Mouse (Mus musculus) erythroblast, adult 5-6 weeks (primary cell): Measurements from ENCODE around the gene Atpif1. TPM values are rescaled to one million over a fixed set of nuclear protein-coding genes. Genes with fewer than 3 reads are reported as not detected.
"Not testable (repeated sequence)": the region's sequence is repeated elsewhere in the genome, so short reads cannot be mapped to it uniquely, and the experiment has no call there.

Source experiments
- ATAC-seq: replicated peaks from 2 replicates; pipeline ENCODE4 v1.8.0; 2016; ENCODE audit warnings: moderate number of reproducible peaks, mild to moderate bottlenecking, moderate TSS enrichment, inconsistent platforms; ENCODE audit not compliant: poor library complexity, low FRiP score, severe bottlenecking
- total RNA-seq, 2 experiments: library from RNA; stranded (forward) in 1 of 2; stranded (reverse) in 1 of 2; fragments of 150-400 nt in 1 of 2; fragments of 200-764, 138-1000 nt in 1 of 2; gene quantifications; 2 replicates each; pipeline versions ENCODE4 v1.2.3 to v1.2.4; 2015 to 2017; ENCODE audit warnings: low replicate concordance in 2 of 2

The Atpif1 gene
- total RNA-seq, 2 experiments from 2014 or later: 778 to 2,175 TPM

DNA sequence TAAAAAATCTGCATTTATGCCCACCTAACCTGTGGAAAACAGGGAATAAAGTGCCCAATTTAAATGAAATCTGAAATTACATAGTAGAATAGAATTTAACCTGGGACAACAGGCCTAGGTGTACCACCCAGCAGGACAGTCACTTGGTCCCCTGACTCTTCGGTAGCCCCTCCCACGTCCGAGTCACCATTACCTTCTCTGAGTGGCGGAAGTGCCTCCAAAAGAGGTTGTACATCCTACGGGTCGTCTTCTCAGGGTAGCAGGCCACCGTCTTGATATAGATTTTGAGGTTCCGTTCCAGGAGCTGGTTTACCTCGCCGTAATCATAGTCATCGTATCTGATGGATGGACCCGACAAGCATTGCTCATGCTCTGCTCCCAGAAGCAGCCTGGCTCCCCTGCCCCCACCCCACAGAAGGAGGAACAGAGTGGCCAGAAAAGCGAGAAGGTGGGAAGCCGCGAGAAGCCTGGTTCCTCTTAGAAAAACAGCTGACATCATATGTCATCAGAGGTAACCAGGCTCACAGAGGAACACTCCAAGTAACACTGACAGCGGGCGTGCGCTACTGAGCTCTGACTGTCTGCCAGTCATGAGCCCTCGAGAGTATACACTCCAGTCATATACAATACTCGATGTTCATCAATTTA lies 39.1 kb downstream of the Atpif1 start:
- no peak for ATAC-seq

DNA sequence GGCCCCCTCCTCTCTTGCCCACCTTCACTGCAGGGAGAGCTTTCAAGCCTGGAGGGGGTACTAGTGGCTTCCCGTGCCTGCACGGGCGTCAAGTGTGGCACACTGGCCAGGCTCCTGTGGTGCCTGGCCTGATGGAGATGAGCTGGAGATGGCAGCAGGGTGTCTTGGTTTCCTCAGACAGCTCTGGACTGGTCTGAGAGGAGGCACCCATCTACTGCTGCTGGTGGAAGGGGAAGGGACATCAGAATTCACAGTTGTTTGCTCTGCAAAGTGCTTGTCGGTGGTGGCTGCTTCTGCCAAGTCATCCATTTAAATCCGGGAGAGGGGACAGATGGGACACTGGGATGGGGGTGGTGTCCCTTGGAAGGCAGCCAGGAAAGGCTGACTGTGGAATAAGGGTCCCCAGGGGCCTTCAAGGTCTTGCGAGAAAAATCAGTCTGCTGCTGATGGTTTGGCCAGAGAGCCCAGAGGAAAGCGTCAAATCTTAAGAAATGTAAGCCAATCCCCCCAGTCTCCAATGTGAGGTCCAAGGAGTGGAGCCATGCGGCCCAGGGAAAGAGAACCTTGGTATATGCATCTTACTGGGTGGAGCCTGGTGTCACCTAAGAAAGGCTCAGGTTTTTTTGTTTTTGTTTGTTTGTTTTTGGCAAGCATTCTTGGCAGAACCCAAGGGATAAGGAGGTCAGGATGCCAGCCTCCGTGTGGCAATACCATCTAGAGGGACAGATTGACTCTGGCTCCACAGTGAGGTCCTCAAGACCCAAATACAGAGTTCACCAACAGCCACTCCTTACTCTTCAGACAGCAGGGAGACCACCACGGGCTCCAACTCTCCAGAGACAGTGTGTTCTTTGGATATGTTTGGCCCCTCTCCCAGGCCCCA lies 41.0 kb downstream of the Atpif1 start:
- ATAC-seq: no peak

DNA sequence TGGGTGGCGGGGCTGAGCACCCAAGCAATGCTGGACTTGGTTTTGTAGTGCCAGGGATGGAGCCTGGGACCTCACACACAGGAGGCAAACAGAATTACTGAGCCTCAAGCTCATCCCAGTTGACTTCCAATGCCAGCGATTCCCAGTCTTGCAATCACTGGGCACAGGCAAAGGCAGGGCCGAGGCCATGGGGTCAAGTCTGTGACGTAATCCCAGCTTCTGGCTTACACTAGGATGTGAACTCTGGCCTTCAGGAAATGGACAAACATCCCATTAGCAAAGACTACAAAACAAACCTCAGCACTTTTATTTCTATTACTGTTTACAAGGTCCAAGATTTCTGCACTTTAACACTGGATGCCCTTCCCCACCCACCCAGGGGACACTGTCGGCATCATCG lies 41.7 kb downstream of the Atpif1 start:
- ATAC-seq: no peak

DNA sequence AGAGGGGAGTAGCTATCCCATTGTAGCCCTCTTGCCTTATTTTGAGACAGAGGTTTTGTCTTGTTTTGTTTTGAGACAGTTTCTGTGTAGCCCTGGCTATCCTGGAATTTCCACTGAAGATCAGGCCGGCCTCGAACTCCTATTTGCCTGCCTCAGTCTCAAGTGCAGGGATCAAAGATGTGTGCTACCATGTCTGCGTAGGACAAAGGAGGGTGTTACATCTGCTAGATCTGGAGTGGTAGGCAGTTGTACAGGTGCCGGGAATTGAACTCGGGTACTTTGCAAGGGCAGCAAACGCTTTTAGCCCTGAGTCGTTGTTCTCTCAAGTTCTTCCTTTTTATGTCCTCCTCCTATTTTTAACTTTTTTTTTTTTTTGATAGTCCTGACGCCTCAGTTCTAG lies 42.4 kb downstream of the Atpif1 start:
- no peak for ATAC-seq

DNA sequence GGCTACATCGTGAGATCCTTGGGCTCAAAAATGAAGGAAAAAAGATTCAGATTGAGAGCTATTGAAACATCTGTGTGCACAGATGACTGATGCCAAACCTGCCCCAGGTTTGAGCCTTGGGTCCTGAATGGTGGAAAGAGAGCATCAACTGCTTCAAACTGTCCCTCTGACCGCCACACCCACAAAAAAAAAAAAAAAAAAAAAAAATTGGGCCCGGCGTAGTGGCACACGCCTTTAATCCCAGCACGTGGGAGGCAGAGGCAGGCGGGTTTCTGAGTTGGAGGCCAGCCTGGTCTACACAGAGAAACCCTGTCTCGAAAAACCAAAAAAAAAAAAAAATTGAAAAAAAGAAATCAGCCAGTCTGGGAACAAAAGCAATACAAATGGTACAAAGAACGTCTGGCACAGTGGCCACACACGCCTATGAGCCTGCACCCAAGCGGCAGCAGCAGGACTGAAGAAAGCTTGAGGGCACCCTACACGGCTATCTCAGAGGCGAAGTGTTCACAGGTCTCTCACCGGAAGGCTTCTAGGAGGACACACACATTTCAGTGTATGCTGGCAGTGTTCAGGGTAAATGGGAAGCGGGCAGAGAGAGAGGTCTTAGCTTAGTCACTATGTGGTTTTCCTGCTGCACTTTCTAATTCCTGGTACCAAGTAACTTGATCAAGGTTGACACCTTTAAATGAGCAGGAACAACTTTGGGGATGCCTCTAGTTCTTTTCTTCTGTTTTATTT lies 43.0 kb downstream of the Atpif1 start:
- ATAC-seq: no peak

DNA sequence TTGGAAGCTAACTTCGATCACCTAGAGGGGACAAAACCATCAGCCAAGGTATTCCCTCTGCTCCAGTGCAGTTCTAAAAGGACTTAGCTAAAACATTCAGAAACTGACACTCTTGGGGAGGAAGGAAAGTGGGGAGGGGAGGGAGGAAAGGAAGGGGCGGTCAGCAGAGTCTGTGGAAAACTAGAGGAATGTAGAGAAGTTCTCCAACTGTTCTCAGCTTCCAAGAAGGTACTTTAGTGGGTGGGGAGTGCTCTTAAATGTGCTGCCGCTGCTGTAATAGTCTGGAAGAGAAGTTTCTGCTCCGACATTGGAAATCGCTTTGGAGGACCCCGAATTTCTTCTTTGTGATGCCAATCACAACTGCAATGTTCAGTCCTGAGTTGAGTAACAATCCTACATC lies 44.5 kb downstream of the Atpif1 start:
- ATAC-seq: no peak

DNA sequence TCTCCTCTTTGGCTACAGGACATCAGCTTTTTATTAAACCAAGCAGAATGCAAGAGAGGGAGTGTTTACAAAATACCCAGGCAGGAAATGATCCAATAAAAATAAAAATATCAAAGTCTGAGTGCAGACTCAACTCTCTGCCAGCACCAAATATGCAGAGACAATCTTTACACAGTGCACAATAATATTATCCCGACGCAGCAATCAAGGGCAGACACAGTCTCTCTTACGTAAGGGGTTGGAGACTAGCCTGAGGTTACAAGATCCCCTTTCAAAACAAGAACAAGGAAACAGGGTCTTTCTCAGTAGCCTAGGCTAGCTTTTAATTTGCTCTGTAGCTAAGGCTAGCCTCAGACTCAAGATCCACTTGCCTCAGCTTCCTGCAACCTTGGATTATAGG lies 44.9 kb downstream of the Atpif1 start:
- ATAC-seq: no peak

DNA sequence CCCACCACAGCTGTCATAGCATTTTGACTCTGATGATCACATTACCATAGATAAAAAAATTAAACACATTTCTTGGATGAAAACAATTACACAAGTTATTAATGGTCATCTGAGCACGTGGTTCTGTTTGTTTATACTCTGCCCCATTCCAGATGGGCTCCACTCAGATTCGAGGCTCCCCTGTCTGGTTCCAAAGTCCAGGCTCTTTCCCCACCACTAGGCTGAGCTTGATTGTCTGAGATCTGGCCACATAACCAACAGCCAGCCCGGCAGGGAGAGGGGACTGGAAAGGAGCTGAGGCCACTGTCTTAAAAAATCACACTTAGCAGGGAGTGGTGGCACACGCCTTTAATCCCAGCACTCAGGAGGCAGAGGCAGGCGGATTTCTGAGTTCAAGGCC lies 48.6 kb downstream of the Atpif1 start:
- no peak for ATAC-seq

DNA sequence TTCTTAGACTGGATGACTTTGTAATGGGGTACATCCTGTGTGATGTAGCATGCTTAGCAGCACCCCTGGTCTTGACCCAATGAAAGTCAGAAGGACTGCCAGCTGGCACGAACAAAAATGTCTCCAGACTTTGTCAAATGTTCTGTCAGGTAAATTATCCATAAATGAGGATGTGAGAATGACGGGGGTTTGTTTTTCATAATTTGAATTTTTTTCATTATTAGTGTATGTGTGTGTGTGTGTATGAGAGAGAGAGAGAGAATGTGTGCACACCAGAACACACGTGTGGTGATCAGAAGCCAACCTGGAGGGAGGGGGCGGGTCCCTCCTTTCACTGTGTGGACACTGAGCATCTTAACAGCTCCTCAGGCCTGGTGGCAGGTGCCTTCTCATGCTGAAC lies 49.2 kb downstream of the Atpif1 start:
- no peak for ATAC-seq

DNA sequence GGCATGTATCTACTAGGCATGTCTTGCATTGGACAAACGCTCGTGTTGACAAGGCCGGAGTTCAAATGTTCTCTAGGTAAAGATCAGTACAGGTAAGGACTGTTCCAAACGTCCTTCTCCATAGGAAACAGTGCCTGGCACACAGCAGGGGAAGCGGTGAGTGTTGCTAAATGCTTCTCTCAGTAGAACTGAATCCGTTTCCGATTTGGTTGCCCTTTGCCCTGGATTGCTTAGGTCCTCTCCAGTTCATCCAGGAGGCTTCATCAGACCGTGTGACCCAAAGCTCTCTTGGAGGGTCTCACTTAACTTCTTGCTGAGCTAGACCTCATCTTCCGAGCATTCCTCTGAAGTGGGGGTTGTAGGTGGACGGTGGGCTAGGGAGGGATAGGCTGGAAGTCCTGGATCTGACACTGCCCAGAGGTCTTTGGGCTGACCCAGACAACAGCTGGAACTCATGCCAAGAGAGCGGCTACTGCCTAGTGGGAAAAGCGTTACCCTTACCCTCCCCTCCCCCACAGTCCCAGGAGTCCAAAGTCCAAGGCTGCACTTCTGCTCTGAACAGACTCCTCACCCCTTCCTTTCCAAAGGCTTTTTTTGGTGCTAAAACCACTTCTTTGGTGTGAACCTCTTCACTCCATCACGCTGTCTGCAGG lies 50.4 kb downstream of the Atpif1 start:
- no peak for ATAC-seq

DNA sequence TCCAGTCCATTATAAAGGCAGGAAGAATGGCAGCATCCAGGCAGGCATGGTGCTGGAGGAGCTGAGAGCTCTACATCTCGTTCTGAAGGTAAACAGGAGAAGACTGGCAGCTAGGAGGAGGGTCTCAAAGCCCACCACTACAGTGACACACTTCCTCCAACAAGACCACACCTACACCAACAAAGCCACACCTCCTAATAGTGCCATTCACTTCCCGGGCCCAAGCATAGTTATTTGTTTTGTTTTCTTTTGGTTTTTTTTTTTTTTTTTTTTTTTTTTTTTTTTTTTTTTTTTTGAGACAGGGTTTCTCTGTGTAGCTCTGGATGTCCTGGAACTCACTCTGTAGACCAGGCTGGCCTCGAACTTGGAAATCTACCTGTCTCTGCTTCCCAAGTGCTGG lies 51.4 kb downstream of the Atpif1 start:
- ATAC-seq: not testable (repeated sequence)

Other genes with a start within 250 kb of the Atpif1 start
- gene Rab42, start 230.3 kb downstream of the Atpif1 start, total RNA-seq (2015; ENCODE audit: low replicate concordance): not detected in 2 replicates
- gene Rab42, start 230.3 kb downstream of the Atpif1 start, total RNA-seq (2017; ENCODE audit: low replicate concordance): not detected in 2 replicates
- 11.9 and 12.5 TPM in 2 replicates for gene Trnau1ap, start 204.1 kb downstream of the Atpif1 start, total RNA-seq (2015; ENCODE audit: low replicate concordance)
- 12.4 and 13.2 TPM in 2 replicates for gene Trnau1ap, start 204.1 kb downstream of the Atpif1 start, total RNA-seq (2017; ENCODE audit: low replicate concordance)
- gene Rcc1, start 180.1 kb downstream of the Atpif1 start, total RNA-seq (2015; ENCODE audit: low replicate concordance): 5.6 and 16.1 TPM in 2 replicates
- gene Rcc1, start 180.1 kb downstream of the Atpif1 start, total RNA-seq (2017; ENCODE audit: low replicate concordance): 12.4 and 17.8 TPM in 2 replicates
- 8.8 and 16.9 TPM in 2 replicates for gene Phactr4, start 111.2 kb downstream of the Atpif1 start, total RNA-seq (2015; ENCODE audit: low replicate concordance)
- 14.1 and 28.0 TPM in 2 replicates for gene Phactr4, start 111.2 kb downstream of the Atpif1 start, total RNA-seq (2017; ENCODE audit: low replicate concordance)
- gene Med18, start 69.7 kb downstream of the Atpif1 start, total RNA-seq (2015; ENCODE audit: low replicate concordance): 2.5 and 5.6 TPM in 2 replicates
- gene Med18, start 69.7 kb downstream of the Atpif1 start, total RNA-seq (2017; ENCODE audit: low replicate concordance): 2.8 and 4.0 TPM in 2 replicates
- 3.7 and 4.6 TPM in 2 replicates for gene Sesn2, start 23.2 kb downstream of the Atpif1 start, total RNA-seq (2015; ENCODE audit: low replicate concordance)
- 5.8 and 6.6 TPM in 2 replicates for gene Sesn2, start 23.2 kb downstream of the Atpif1 start, total RNA-seq (2017; ENCODE audit: low replicate concordance)
- gene Dnajc8, start 1.9 kb upstream of the Atpif1 start, total RNA-seq (2015; ENCODE audit: low replicate concordance): 75.0 and 117 TPM in 2 replicates
- 262 and 314 TPM in 2 replicates for gene Dnajc8, start 1.9 kb upstream of the Atpif1 start, total RNA-seq (2017; ENCODE audit: low replicate concordance)
- gene Ptafr, start 30.4 kb upstream of the Atpif1 start, total RNA-seq (2015; ENCODE audit: low replicate concordance): 3.1 and 9.0 TPM in 2 replicates
- 6.6 and 7.7 TPM in 2 replicates for gene Ptafr, start 30.4 kb upstream of the Atpif1 start, total RNA-seq (2017; ENCODE audit: low replicate concordance)
- 25.6 and 33.9 TPM in 2 replicates for gene Eya3, start 105.3 kb upstream of the Atpif1 start, total RNA-seq (2015; ENCODE audit: low replicate concordance)
- gene Eya3, start 105.3 kb upstream of the Atpif1 start, total RNA-seq (2017; ENCODE audit: low replicate concordance): 15.1 and 34.6 TPM in 2 replicates
- gene Xkr8, start 198.9 kb upstream of the Atpif1 start, total RNA-seq (2015; ENCODE audit: low replicate concordance): 1.7 and 1.9 TPM in 2 replicates
- 0.43 and 0.70 TPM in 2 replicates for gene Xkr8, start 198.9 kb upstream of the Atpif1 start, total RNA-seq (2017; ENCODE audit: low replicate concordance)
- gene Smpdl3b, start 223.6 kb upstream of the Atpif1 start, total RNA-seq (2015; ENCODE audit: low replicate concordance): 3.3 TPM in 1 of 2 replicates, not detected in the other
- gene Smpdl3b, start 223.6 kb upstream of the Atpif1 start, total RNA-seq (2017; ENCODE audit: low replicate concordance): 0.26 TPM in 1 of 2 replicates, not detected in the other
- gene Rpa2, start 234.7 kb upstream of the Atpif1 start, total RNA-seq (2015; ENCODE audit: low replicate concordance): 17.3 and 20.6 TPM in 2 replicates
- gene Rpa2, start 234.7 kb upstream of the Atpif1 start, total RNA-seq (2017; ENCODE audit: low replicate concordance): 30.3 and 36.7 TPM in 2 replicates